Mouse (Mus musculus) stomach, embryonic 16.5 days (tissue): ENCODE measurements around the gene Msi2. TPM values are rescaled to one million over a fixed set of nuclear protein-coding genes. Genes with fewer than 3 reads are reported as not detected.

Experiments used
- ATAC-seq: fragments of 200-750 bp; cut with Nextera tagmentation; 2 replicates; pipeline ENCODE4 v1.8.0; 2017; ENCODE audit warnings: moderate number of reproducible peaks, moderate TSS enrichment; ENCODE audit not compliant: insufficient read depth, low FRiP score
- H3K27ac ChIP-seq: fragments of 300-500 bp; sonication (generic); 2 replicates; pipeline ENCODE4 v1.5.1; 2014; ENCODE audit warnings: low read length
- H3K27me3 ChIP-seq: fragments of 300-500 bp; sonication (generic); 2 replicates; pipeline ENCODE4 v1.6.1; 2014; ENCODE audit warnings: low read length, control low read depth, mixed read lengths; ENCODE audit not compliant: control insufficient read depth, insufficient read depth
- H3K36me3 ChIP-seq: fragments of 300-500 bp; sonication (generic); 2 replicates; pipeline ENCODE4 v1.6.1; 2014; ENCODE audit warnings: low read length; ENCODE audit not compliant: control insufficient read depth, insufficient read depth
- H3K4me1 ChIP-seq: fragments of 300-500 bp; sonication (generic); 2 replicates; pipeline ENCODE4 v1.6.1; 2014; ENCODE audit warnings: low read length, control low read depth, mixed read lengths; ENCODE audit not compliant: control insufficient read depth, insufficient read depth
- H3K4me2 ChIP-seq: fragments of 300-500 bp; sonication (generic); 2 replicates; pipeline ENCODE4 v1.6.1; 2014; ENCODE audit warnings: low read depth, low read length, mixed read lengths
- H3K4me3 ChIP-seq: fragments of 300-500 bp; sonication (generic); replicated peaks from 2 replicates; pipeline ENCODE4 v1.5.1; 2014; ENCODE audit warnings: mild to moderate bottlenecking, low read length
- H3K9ac ChIP-seq: fragments of 300-500 bp; sonication (generic); 2 replicates; pipeline ENCODE4 v1.6.1; 2014; ENCODE audit warnings: low read length
- H3K9me3 ChIP-seq: fragments of 300-500 bp; sonication (generic); replicated peaks from 2 replicates; pipeline ENCODE4 v1.6.1; 2016; ENCODE audit warnings: low read length, control low read depth; ENCODE audit not compliant: control insufficient read depth
- WGBS: fragments of 180-500 bp; shearing (Covaris S2); extraction: QIAGEN DNeasy Blood & Tissue Kit; methylation state at CpG from one replicate; pipeline ENCODE4 v1.1.7; 2014; 5-methylcytosine and 5-hydroxymethylcytosine counted together
- polyA plus RNA-seq: library from polyadenylated mRNA; unstranded; fragments of >200 nt; fragmentation: Nextera tagmentation; extraction: Ambion mirVana; gene quantifications from 2 replicates; pipeline ENCODE4 v1.2.1, GENCODE M21; 2015

The Msi2 gene
- polyA plus RNA-seq, 1 experiment from 2014 or later = 11.7 TPM

DNA sequence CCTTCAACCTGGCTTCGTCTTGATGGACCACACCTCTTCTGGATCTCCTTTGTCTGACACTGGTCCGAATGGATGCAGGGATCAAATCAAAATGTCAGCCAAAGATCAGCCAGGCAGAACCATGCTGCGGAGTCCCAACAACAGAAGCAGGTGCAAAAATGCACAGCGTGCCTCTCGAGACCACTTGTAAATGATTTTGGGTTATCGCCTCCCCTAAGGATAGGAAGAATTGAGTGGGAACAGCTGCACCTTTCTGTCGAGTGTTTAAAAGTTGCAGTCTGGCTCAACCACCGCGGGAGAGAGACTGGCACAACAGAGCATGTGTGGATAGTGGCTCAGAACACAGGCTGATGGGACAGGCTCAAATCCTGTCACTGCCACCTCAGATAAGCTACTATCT is 361.0 kb downstream of the Msi2 start:
- WGBS = 58% methylated on average over 9 of the region's 9 CpGs
- Histone ChIP-seq H3K9me3 (no peaks in the 10 kb centered on the region), H3K4me1 (0 out of 2 replicates have a peak, but pooled peaks cover 7% of the 10 kb centered on the region), H3K27me3 (no peaks in the 10 kb centered on the region), H3K36me3 (0 out of 2 replicates have a peak, but pooled peaks cover 3% of the 10 kb centered on the region), H3K4me3 (no peak overlapping the region), H3K27ac (0 out of 2 replicates have a peak overlapping the region, but pooled peaks have one; percentile 14), H3K4me2 (no peak overlapping the region), H3K9ac (no peak overlapping the region)
- ATAC-seq = no peak; the same call in 1 of the 2 replicates

DNA sequence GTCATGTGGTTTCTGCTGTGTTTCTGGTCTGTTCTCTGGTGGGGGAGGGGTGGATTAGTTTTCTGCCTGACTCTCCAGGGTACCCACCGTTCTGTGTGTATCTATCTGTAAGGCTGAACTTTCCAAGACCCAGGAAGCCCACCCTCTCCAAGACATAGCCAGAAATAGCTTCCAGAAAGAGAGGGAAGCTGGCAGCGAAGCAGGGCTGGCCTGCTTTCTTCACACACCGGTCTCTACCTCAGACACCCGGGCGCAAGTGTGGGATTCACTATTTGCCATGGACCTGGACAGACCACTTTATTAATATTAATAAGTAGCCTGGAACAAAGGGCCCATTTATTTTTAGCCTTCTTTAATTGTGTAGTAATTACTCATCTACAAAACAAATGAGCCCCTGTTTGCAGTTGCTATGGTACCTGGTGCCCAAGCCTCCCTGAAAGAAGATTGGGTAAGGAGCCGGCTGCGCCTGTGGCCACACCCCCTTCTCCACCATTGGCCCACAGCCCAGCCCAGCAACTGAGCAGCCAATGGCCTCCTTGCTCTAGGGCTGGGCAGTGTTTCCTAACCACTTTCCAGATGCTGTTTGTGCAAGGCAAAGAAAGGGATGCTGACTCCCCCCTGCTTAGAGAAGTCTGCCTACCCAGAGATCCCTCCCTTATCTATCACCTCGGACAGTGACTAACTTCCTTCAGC is 361.6 kb downstream of the Msi2 start:
- 51% methylated on average over 8 of the region's 8 CpGs for WGBS
- Histone ChIP-seq H3K27ac (peak overlapping the region; percentile 46), H3K4me3 (no peak overlapping the region), H3K9ac (no peak overlapping the region), H3K36me3 (0 out of 2 replicates have a peak, but pooled peaks cover 3% of the 10 kb centered on the region), H3K27me3 (no peaks in the 10 kb centered on the region), H3K4me1 (0 out of 2 replicates have a peak, but pooled peaks cover 7% of the 10 kb centered on the region), H3K4me2 (no peak overlapping the region), H3K9me3 (no peaks in the 10 kb centered on the region)
- peak; percentile 89 for ATAC-seq

DNA sequence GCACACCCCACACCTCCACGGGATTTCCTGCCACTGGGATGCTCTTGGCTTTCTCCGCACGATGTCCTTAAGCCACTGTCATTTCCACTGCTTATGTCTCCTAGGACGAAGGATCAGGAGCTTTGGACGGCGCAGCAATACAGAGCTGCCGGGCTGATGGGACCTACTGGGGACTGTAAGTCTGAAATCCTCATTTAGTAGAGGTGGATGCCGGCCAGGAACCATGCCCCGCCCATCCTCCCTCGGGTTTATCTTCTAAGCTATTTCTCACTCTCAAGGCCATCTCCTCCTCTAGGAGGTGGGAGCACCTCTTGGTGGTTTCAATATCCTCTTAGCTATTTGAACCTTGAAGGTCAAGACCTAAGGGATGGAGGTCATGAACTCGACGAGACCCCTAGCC is 362.3 kb downstream of the Msi2 start:
- H3K9me3 ChIP-seq = no peaks in the 10 kb centered on the region
- no peaks in the 10 kb centered on the region for H3K27me3 ChIP-seq
- peak overlapping the region; percentile 46; the same call in 1 of the 2 replicates for H3K27ac ChIP-seq
- 0 out of 2 replicates have a peak, but pooled peaks cover 3% of the 10 kb centered on the region for H3K36me3 ChIP-seq
- 75% methylated on average over 12 of the region's 12 CpGs for WGBS
- no peak overlapping the region for H3K4me2 ChIP-seq
- H3K9ac ChIP-seq = no peak overlapping the region
- no peak for ATAC-seq
- no peak overlapping the region for H3K4me3 ChIP-seq
- H3K4me1 ChIP-seq = 0 out of 2 replicates have a peak, but pooled peaks cover 7% of the 10 kb centered on the region

DNA sequence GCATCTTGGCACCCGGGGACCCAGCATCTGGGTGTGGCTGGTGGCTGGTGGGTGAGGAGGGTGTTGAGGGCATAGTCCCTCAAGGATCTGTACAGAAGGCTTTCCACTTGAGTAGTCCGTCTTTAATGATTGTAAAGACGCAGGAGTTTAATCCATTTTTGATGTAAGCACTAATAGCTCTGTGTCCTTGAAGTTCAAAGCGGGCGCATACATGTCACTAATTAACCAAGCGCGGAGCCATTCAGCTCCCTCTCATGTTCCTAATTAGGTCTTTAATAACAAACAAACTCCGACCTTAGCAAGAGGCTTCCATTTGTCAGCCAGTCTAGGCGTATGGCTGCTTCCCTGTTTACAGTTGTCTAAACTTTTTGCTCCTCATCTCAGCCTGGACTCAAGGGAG is 363.5 kb downstream of the Msi2 start:
- Histone ChIP-seq H3K4me2 (no peak overlapping the region), H3K9ac (no peak overlapping the region), H3K4me1 (0 out of 2 replicates have a peak, but pooled peaks cover 5% of the 10 kb centered on the region), H3K36me3 (0 out of 2 replicates have a peak, but pooled peaks cover 3% of the 10 kb centered on the region), H3K9me3 (no peaks in the 10 kb centered on the region), H3K27me3 (no peaks in the 10 kb centered on the region), H3K27ac (no peak overlapping the region), H3K4me3 (no peak overlapping the region)
- ATAC-seq = no peak
- 87% methylated on average over 9 of the region's 9 CpGs for WGBS

DNA sequence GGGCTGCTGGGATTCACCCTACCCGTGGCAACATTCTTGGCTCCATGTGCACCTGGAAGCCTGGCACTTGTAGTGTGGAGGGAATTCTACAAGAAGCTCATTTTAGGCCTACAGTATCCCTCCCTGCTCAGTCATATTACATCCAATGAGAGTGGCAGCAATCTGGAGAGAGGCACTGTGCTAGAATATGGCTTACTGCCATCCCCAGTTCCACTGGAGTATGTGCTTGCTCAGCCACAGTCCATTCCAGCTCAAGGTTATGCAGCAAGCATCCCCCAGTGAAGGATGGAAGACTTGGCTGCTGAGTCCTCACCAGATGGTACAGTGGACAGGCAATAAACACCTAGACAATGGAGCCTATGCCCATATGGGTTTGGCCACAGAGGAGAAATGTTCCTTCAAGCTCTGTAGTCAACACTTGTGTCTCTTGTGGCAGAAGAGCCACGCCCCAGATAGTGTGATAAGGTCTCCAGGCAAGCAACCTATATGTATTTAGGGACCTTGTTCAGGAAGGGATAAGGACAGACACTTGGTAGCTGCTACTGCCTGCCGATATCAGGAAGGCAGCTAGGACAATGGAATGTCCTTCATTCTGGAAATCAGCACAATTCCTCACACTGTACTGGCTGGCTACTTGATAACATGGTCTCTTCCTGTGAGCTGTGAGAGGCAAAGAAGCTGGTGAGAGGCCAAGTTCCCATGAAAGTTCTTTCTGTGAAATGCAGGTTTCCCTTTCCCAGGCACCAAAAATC is 366.4 kb downstream of the Msi2 start:
- Histone ChIP-seq H3K36me3 (0 out of 2 replicates have a peak, but pooled peaks cover 3% of the 10 kb centered on the region), H3K9me3 (no peaks in the 10 kb centered on the region), H3K27ac (no peak overlapping the region), H3K9ac (no peak overlapping the region), H3K4me2 (no peak overlapping the region), H3K4me3 (no peak overlapping the region), H3K27me3 (no peaks in the 10 kb centered on the region), H3K4me1 (0 out of 2 replicates have a peak, but pooled peaks cover 5% of the 10 kb centered on the region)
- no peak for ATAC-seq
- WGBS = 76% methylated on average over 3 of the region's 3 CpGs

DNA sequence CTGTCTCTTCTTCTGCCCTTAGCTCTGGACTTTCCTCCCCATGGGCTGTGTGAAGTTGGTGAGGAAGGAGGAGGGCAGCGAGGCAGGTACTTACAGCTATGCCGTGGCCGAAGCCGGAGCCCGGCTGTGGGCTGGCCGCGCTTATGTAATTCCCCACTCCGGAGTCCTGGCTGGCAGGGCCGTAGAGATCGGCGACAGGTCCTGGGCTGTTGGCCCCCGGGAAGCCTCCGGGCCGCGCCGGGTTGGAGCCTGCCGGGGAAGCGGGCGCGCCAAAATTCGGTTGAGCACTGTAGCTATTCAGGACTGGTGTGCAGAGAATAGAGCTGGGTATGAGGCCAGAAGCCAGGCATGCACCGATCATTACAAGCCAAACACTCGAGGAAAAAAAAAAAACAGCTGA is 369.6 kb downstream of the Msi2 start:
- Histone ChIP-seq H3K9ac (no peak overlapping the region), H3K27me3 (no peaks in the 10 kb centered on the region), H3K36me3 (no peaks in the 10 kb centered on the region), H3K9me3 (no peaks in the 10 kb centered on the region), H3K4me2 (no peak overlapping the region), H3K27ac (no peak overlapping the region), H3K4me1 (no peaks in the 10 kb centered on the region), H3K4me3 (no peak overlapping the region)
- no peak for ATAC-seq
- WGBS = 75% methylated on average over 23 of the region's 23 CpGs

DNA sequence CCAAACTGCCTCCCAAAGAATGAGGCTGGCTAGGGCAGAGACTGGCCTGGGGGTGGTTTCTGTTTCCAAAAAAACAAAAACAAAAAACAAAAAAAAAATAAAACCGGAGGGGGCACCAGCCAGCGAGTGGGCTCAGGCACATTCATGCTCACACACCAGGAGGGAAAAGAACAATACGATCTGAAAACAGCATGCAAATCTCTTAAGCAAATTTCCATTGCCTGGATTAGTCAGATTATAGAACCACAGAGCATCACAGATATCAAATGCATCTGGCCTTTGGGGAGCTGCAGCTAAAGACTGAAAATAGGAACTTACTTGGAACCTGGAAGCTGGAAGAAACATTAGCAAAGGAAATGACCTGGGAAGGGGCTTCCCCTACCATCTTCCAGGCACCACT is 370.3 kb downstream of the Msi2 start:
- Histone ChIP-seq H3K9me3 (no peaks in the 10 kb centered on the region), H3K4me1 (no peaks in the 10 kb centered on the region), H3K4me2 (no peak overlapping the region), H3K27me3 (no peaks in the 10 kb centered on the region), H3K36me3 (no peaks in the 10 kb centered on the region), H3K27ac (no peak overlapping the region), H3K9ac (no peak overlapping the region), H3K4me3 (no peak overlapping the region)
- no peak for ATAC-seq
- WGBS = 83% methylated on average over 3 of the region's 3 CpGs

DNA sequence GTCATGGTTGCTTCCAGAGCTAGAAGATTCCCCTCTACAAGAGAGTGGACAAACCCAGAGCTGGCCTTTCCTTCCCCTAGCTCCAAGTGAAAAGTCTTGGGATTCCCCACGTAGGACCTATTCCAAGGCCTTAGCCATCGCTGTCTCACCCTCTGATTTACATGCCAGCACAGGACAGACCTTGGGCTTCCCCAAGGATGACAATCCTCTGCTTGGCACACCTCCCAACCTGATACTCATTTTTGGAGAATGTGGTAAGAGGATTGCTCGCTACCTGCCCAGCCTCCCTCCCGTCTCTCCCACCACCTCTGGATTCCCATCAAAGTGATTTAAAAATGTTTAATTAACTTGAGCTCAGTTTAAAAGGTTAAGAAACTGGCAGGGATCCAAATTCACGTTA is 372.2 kb downstream of the Msi2 start:
- Histone ChIP-seq H3K9me3 (no peaks in the 10 kb centered on the region), H3K27me3 (no peaks in the 10 kb centered on the region), H3K4me2 (no peak overlapping the region), H3K27ac (no peak overlapping the region), H3K36me3 (no peaks in the 10 kb centered on the region), H3K9ac (no peak overlapping the region), H3K4me3 (no peak overlapping the region), H3K4me1 (no peaks in the 10 kb centered on the region)
- 79% methylated on average over 5 of the region's 5 CpGs for WGBS
- ATAC-seq = no peak

DNA sequence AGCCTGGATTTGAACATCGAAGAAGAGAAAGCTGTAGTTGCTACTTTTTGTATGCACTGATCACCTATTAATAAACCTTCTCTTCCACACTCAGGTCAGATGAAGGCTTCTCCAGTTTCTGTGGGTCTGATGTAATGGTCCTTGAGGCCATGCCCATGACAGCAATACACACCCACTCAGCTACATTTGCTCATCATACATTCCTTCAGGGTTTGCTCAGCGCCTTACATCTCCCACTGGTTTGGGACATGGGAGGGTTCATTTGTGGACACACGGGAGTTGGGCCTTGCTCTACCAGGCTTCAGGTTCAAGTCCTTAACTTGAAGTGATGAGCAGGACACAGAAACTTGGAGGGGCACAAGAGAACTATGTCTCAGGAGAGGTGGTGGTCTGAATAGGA is 380.4 kb downstream of the Msi2 start:
- WGBS = 95% methylated on average over 3 of the region's 3 CpGs
- H3K9ac ChIP-seq = no peak overlapping the region
- H3K9me3 ChIP-seq = no peaks in the 10 kb centered on the region
- H3K36me3 ChIP-seq = no peaks in the 10 kb centered on the region
- H3K27ac ChIP-seq = no peak overlapping the region
- H3K4me2 ChIP-seq = no peak overlapping the region
- no peak overlapping the region for H3K4me3 ChIP-seq
- H3K27me3 ChIP-seq = no peaks in the 10 kb centered on the region
- H3K4me1 ChIP-seq = peaks cover 4% of the 10 kb centered on the region; the same call in 1 of the 2 replicates
- ATAC-seq = no peak
